Mouse (Mus musculus) lung, postnatal 0 days (tissue): ENCODE measurements at regions not wholly inside any gene's neighbourhood (a gene's known extent, or its start where the extent isn't known, plus 50 kb on each side); places are given as distances from the start of the nearest gene placed in this dataset.
A peak's percentile ranks its signal among the peaks of the same experiment; 100 is the strongest.

Experiments used
- ATAC-seq: fragments of 200-750 bp; cut with Nextera tagmentation; 2 replicates; pipeline ENCODE4 v1.8.0; 2017; ENCODE audit warnings: moderate library complexity
- DNase-seq: peaks from one replicate; pipeline ENCODE4 v3.0.0-alpha.2; 2016; ENCODE audit warnings: low spot score
- H3K27ac ChIP-seq: fragments of 300-500 bp; sonication (generic); 2 replicates; pipeline ENCODE4 v1.5.1; 2014; ENCODE audit warnings: antibody characterized with exemption, mild to moderate bottlenecking, low read length, mixed read lengths
- H3K27me3 ChIP-seq: fragments of 300-500 bp; sonication (generic); replicated peaks from 2 replicates; pipeline ENCODE4 v1.6.1; 2014; ENCODE audit warnings: low read length, mixed read lengths; ENCODE audit not compliant: insufficient read depth
- H3K36me3 ChIP-seq: fragments of 300-500 bp; sonication (generic); 2 replicates; pipeline ENCODE4 v1.6.1; 2014; ENCODE audit warnings: low read length, mixed read lengths; ENCODE audit not compliant: insufficient read depth
- H3K4me1 ChIP-seq: fragments of 300-500 bp; sonication (generic); 2 replicates; pipeline ENCODE4 v1.6.1; 2014; ENCODE audit warnings: antibody characterized with exemption, low read depth, low read length, mixed read lengths; ENCODE audit not compliant: insufficient read depth
- H3K4me2 ChIP-seq: fragments of 300-500 bp; sonication (generic); replicated peaks from 2 replicates; pipeline ENCODE4 v1.6.1; 2014; ENCODE audit warnings: low read depth, mild to moderate bottlenecking, low read length, moderate library complexity, mixed read lengths
- H3K4me3 ChIP-seq: fragments of 300-500 bp; sonication (generic); 2 replicates; pipeline ENCODE4 v1.5.1; 2014; ENCODE audit warnings: low read depth, low read length
- H3K9ac ChIP-seq: fragments of 300-500 bp; sonication (generic); replicated peaks from 2 replicates; pipeline ENCODE4 v1.6.1; 2014; ENCODE audit warnings: low read depth, mild to moderate bottlenecking
- H3K9me3 ChIP-seq: fragments of 300-500 bp; sonication (generic); 2 replicates; pipeline ENCODE4 v1.6.1; 2016; ENCODE audit warnings: low read length, mixed read lengths
- CTCF ChIP-seq: IDR thresholded peaks from 2 replicates; pipeline ENCODE4 v1.5.1; 2016; ENCODE audit warnings: antibody characterized with exemption, mild to moderate bottlenecking
- EP300 ChIP-seq: IDR thresholded peaks from 2 replicates; pipeline ENCODE4 v1.6.1; 2016; ENCODE audit warnings: antibody characterized with exemption, mild to moderate bottlenecking, control low read depth
- WGBS: fragments of 180-500 bp; shearing (Covaris S2); extraction: QIAGEN DNeasy Blood & Tissue Kit; methylation state at CpG from one replicate; pipeline ENCODE4 v1.1.7; 2014; 5-methylcytosine and 5-hydroxymethylcytosine counted together

DNA sequence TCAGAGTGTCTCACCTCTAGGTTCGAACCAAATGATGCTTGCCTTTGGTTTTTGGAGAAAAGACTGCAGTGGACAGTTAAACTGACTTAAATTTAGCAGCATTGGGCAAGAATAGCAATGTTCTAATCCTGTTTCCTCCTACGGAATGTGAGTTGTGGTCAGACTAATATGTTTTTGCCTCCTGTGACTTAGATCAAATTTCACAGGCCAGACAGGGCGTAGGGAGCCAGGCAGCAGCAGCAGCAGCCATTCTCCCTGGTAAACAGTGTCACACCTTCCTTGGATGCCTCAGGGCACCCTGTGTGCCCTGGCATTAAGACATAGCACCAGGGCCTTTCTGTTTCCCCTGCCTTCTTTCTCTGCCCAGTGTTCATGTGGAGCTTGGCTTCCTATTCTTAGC, 323.7 kb upstream of the Rasgrp1 start:
- Histone ChIP-seq H3K27me3 (no peaks in the 10 kb centered on the region), H3K4me1 (no peaks in the 10 kb centered on the region), H3K36me3 (no peaks in the 10 kb centered on the region), H3K9me3 (no peaks in the 10 kb centered on the region), H3K9ac (no peak overlapping the region), H3K27ac (no peak overlapping the region), H3K4me2 (no peak overlapping the region), H3K4me3 (no peak overlapping the region)
- DNase-seq (peak; percentile 29), ATAC-seq (no peak)
- TF ChIP-seq EP300 (no peak), CTCF (no peak)
- WGBS = 49% methylated on average over 3 of the region's 3 CpGs

DNA sequence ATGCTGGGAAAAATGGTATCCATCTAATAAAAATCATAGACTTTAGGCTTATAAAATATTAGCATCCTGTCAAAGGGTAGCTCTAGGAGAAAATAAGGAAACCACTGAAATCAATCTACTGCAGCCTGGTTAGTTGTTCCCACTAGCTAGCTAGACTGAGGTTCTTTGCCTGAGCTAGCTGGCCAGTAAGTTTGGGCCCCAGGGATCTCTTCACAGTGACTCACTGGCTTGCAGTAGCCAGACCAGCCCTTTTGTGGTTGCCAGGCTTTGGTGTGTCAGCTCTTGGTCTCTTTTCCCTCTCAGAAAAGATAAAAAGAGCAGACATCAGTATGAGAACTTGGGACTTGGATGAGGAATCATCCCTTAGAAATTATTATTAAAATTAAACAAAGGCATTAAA, 325.3 kb upstream of the Rasgrp1 start:
- H3K4me3 ChIP-seq = no peak overlapping the region
- no peaks in the 10 kb centered on the region for H3K4me1 ChIP-seq
- no peaks in the 10 kb centered on the region for H3K27me3 ChIP-seq
- TF ChIP-seq EP300 (no peak), CTCF (no peak)
- H3K27ac ChIP-seq = no peak overlapping the region
- ATAC-seq (no peak), DNase-seq (no peak)
- H3K9me3 ChIP-seq = no peaks in the 10 kb centered on the region
- H3K4me2 ChIP-seq = no peak overlapping the region
- H3K9ac ChIP-seq = no peak overlapping the region
- no peaks in the 10 kb centered on the region for H3K36me3 ChIP-seq

DNA sequence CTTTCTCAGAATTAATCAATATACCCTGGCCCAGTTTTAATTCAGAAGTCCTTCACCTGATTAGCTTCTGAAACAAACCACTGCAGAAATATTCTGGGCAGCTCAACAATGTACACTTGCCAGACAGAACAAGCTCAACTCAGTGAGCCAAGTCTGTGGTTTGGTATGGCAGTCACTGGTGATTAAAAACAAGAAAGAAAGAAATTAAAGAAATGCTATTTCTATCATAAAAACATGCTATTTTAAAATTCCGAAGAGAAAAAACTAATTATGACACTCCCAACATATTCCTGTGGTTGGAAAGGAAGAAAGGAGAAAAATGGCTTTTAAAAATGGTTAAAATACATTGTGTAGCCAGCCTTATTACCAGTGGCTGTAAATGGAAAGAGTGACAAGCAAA, 332.1 kb upstream of the Rasgrp1 start:
- ATAC-seq (no peak), DNase-seq (no peak)
- Histone ChIP-seq H3K9ac (no peak overlapping the region), H3K4me3 (no peak overlapping the region), H3K9me3 (no peaks in the 10 kb centered on the region), H3K27me3 (no peaks in the 10 kb centered on the region), H3K4me1 (no peaks in the 10 kb centered on the region), H3K27ac (no peak overlapping the region), H3K36me3 (no peaks in the 10 kb centered on the region), H3K4me2 (no peak overlapping the region)
- 77% methylated on average over 1 of the region's 1 CpGs for WGBS
- TF ChIP-seq EP300 (no peak), CTCF (no peak)

DNA sequence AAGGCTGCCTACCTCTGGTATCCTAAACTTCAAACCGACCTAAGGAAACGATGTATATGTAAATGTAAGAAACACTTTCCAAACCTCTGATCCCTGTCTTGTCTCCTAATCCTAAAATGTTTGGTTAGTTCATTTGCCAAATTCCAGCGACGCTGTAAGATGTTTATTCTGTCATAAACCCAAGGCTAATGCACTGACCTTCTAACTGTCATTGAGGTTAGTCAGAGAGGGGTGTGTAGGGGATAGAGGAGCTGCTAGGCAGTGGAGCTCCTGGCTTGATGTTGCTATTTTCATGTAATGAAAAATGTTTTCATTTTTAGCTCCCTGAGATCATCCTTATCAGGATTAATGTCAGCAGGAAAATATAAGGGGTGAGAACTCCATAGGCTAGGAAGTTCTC, 335.8 kb upstream of the Rasgrp1 start:
- WGBS = 24% methylated on average over 4 of the region's 4 CpGs
- Histone ChIP-seq H3K9ac (no peak overlapping the region), H3K4me2 (no peak overlapping the region), H3K4me3 (no peak overlapping the region), H3K27me3 (no peaks in the 10 kb centered on the region), H3K27ac (no peak overlapping the region), H3K36me3 (no peaks in the 10 kb centered on the region), H3K9me3 (no peaks in the 10 kb centered on the region), H3K4me1 (no peaks in the 10 kb centered on the region)
- TF ChIP-seq CTCF = no peak
- no peak for TF ChIP-seq EP300
- ATAC-seq (no peak; the same call in 1 of the 2 replicates), DNase-seq (no peak)

DNA sequence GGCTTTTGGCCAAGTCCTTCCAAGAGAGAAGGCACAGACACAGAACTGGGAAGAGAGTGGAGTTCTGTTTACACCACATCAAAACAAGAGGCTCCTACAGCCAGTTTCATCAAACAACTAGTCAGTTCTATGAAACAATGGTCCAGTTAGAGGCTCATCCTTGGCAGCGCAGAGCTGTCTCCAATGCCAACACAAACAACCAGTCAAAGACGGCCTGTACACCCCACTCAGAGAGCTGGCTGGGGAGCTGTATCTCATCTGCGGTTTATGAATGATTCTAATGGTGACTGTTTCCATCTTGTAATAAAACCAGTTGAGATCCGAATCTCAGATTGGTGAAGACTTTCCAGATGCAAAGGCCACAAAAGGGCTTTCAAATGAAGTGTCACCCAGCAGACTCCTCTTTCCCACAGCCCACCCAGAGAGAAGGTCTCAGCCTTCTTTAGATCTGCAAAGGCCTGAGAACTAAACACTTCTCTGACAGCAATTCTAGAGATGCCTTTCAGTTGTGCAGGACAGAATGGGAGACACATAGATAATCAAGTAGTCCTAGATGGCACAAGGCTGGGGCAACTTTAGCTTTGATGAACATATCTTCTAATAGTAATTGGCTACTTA, 343.1 kb upstream of the Rasgrp1 start:
- TF ChIP-seq CTCF (no peak), EP300 (no peak)
- 64% methylated on average over 4 of the region's 4 CpGs for WGBS
- Histone ChIP-seq H3K4me2 (no peak overlapping the region), H3K27ac (no peak overlapping the region), H3K36me3 (no peaks in the 10 kb centered on the region), H3K4me1 (no peaks in the 10 kb centered on the region), H3K9ac (no peak overlapping the region), H3K9me3 (no peaks in the 10 kb centered on the region), H3K27me3 (no peaks in the 10 kb centered on the region), H3K4me3 (no peak overlapping the region)
- DNase-seq (no peak), ATAC-seq (peak; percentile 32; the same call in 1 of the 2 replicates)

DNA sequence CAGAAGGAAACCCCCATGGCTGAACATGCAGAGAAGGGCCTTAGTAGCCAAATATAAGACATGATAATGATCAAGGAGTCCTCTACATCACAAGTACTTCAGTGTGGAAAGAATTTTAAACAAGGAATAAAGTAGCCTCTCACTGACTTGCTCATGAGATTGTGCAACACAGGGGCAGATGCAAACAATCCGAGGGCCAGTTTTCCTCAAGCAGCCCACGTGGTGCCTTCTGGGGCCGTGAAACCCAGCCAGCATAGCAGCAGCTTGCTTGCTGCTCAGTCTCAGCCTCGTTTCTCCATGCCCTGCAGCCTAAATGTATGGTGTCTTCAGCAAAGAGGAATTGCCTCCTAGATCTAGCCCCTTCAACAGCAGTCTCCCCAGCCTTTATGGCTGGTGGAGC, 350.7 kb upstream of the Rasgrp1 start:
- WGBS = 12% methylated on average over 4 of the region's 4 CpGs
- Histone ChIP-seq H3K9me3 (no peaks in the 10 kb centered on the region), H3K4me1 (peaks cover 4% of the 10 kb centered on the region; the same call in 1 of the 2 replicates), H3K36me3 (no peaks in the 10 kb centered on the region), H3K27ac (no peak overlapping the region), H3K9ac (no peak overlapping the region), H3K4me3 (no peak overlapping the region), H3K4me2 (no peak overlapping the region), H3K27me3 (no peaks in the 10 kb centered on the region)
- TF ChIP-seq EP300 (no peak; the same call in none of the 2 replicates), CTCF (no peak)
- DNase-seq = peak; percentile 91
- ATAC-seq = peak; percentile 97

DNA sequence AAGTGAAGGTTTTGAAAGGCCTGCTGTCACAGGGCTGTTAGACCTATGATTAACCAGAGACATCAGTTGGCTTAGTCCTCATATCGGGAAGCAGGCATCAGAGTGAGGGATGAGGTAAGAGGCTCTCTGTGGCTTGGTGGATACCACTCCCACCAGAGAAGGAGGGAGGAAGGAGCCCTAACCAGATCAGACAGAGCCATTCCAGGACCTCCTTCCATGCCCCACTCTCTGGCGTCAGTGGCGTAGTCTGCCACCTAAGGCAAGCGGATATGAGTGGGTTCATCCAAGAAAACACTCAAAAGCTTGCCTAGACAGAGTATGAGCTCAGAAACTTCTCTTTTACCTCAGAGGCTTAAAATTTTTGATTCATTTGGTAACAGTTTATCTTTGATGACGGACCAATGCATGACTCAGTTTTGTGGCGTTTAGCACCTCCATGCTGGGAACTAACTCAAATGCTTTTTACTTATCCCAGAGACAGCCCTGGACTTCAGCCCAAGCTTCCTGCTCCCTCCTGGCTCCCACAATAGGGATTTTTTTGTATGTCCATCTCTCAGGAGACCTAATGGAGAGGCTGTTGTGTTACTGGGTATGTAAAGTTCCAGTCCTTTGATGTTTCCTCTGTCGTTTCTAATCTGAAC, 367.5 kb upstream of the Rasgrp1 start:
- 61% methylated on average over 7 of the region's 7 CpGs for WGBS
- no peaks in the 10 kb centered on the region for H3K4me1 ChIP-seq
- H3K36me3 ChIP-seq = no peaks in the 10 kb centered on the region
- H3K9ac ChIP-seq = no peak overlapping the region
- H3K27ac ChIP-seq = no peak overlapping the region
- no peak for TF ChIP-seq CTCF
- TF ChIP-seq EP300 = peak; percentile 25; the same call in 1 of the 2 replicates
- DNase-seq = peak; percentile 59
- H3K9me3 ChIP-seq = no peaks in the 10 kb centered on the region
- no peaks in the 10 kb centered on the region for H3K27me3 ChIP-seq
- ATAC-seq = peak; percentile 82
- no peak overlapping the region for H3K4me2 ChIP-seq
- no peak overlapping the region for H3K4me3 ChIP-seq
